Mouse (Mus musculus) layer of hippocampus, postnatal 14 days (tissue): Measurements from ENCODE around the gene Morc4. TPM values are rescaled to one million over a fixed set of nuclear protein-coding genes. Genes with fewer than 3 reads are reported as not detected.

Source experiments
- total RNA-seq, 2 experiments: library from RNA; stranded (reverse); gene quantifications; 2 replicates each; pipeline ENCODE4 v1.2.3; 2021

Morc4 gene
- total RNA-seq, 2 experiments from 2014 or later, result 4.5 to 7.3 TPM

Other genes with a start within 250 kb of the Morc4 start
- gene Tbc1d8b, start 186.7 kb downstream of the Morc4 start, total RNA-seq, result 1 to 10 TPM; 6.0 to 7.2 TPM
- not detected for gene Gm15013, start 157.2 kb downstream of the Morc4 start, total RNA-seq
- gene Ripply1, start 89.3 kb downstream of the Morc4 start, total RNA-seq, result not detected
- gene Cldn2, start 70.8 kb downstream of the Morc4 start, total RNA-seq, result 10 to 100 TPM in 1 of 2 experiments, 1 to 10 TPM in 1; 1.3 to 12.2 TPM
- 1 to 10 TPM; 8.9 to 9.8 TPM for gene Rbm41, start 126.9 kb upstream of the Morc4 start, total RNA-seq
- under 1 TPM; 0.19 to 0.53 TPM for gene Nup62cl, start 191.0 kb upstream of the Morc4 start, total RNA-seq
- not detected for gene Pih1h3b, start 191.2 kb upstream of the Morc4 start, total RNA-seq